Mouse (Mus musculus) activated CD4-positive, CD25-positive, alpha-beta regulatory T cell, adult 9 weeks (primary cell): ENCODE data around the gene Rbak. TPM values are rescaled to one million over a fixed set of nuclear protein-coding genes. Genes with fewer than 3 reads are reported as not detected.

Experiments used
- polyA plus RNA-seq: library from polyadenylated mRNA; unstranded; fragments of 100-300 nt; shearing (Covaris generic); gene quantifications from one replicate; pipeline ENCODE4 v1.2.1, GENCODE M21; 2017

Gene Rbak
- 16.5 TPM for polyA plus RNA-seq

GRCm38 (mm10) chr5:143180255-143181076, at the start of gene Rbak, which contains the start of gene Spdye4b:
Gene Rbak, minus strand, starts transcription at chr5:143180775.
Gene Spdye4b, plus strand, starts transcription at chr5:143181017.

DNA sequence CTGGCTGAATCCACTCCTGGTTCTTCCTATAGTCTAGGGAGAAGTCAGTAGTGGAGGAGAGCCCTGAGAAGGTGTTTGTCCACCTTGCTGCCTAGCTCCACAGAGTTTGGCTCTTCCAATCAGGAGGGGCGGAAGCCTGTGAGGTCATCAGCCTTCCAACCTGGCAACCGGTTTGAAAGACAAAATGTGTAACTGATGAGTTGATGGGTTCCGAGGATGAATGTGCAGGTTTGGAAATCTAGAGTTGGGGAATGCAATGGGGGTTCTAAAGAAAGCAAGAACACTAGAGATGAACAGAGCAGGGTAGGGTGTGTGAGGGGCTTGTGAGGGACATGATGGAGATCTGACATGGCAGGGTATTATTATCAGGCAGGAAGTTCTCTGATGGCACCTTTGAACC, 46.2 kb upstream of the Rbak start, which contains the start of gene Spdye4a:
TSS of gene Spdye4a (minus strand) at position 101 of the 400 bp plus-strand sequence.

DNA sequence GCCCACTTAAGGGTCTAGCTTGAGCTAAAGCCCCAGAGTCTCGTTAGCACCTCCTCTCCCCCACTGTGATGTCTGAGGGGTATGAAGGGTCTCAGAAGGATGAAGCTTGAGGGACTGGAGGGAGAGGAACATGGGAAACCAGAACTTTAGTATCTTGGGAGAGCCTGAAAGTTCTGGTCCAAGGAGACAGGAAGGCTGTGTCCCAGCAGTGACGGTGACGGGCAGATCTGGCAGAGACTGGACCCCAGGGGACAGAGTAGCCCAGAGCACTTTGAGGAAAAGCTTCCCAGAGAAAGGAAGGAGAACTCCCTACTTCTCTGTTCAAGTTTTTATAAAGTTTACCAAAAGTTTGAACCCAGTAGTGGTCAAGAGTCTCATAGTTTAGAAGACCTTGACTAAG, 33.1 kb downstream of the Rbak start, which contains the start of gene Olfr718-ps1:
TSS of gene Olfr718-ps1 (minus strand) at position 101 of the 400 bp plus-strand sequence.

Other genes with a start within 250 kb of the Rbak start
- not detected for gene Fscn1, start 220.4 kb downstream of the Rbak start, polyA plus RNA-seq
- gene Rnf216, start 67.8 kb downstream of the Rbak start, polyA plus RNA-seq, result 58.3 TPM
- 0.07 TPM for gene Olfr718-ps1, start 33.2 kb downstream of the Rbak start, polyA plus RNA-seq
- not detected for gene Spdye4b, start 242 bp upstream of the Rbak start, polyA plus RNA-seq
- gene Spdye4a, start 46.1 kb upstream of the Rbak start, polyA plus RNA-seq, result not detected
- 10.5 TPM for gene Zfp12, start 54.4 kb upstream of the Rbak start, polyA plus RNA-seq
- 0.12 TPM for gene Zfp316, start 89.2 kb upstream of the Rbak start, polyA plus RNA-seq
- not detected for gene Zfp853, start 112.8 kb upstream of the Rbak start, polyA plus RNA-seq
- gene E130309D02Rik, start 134.6 kb upstream of the Rbak start, polyA plus RNA-seq, result 5.6 TPM
- 98.1 TPM for gene Zdhhc4, start 148.5 kb upstream of the Rbak start, polyA plus RNA-seq
- gene Grid2ip, start 176.6 kb upstream of the Rbak start, polyA plus RNA-seq, result not detected
- 34.8 TPM for gene Kdelr2, start 223.1 kb upstream of the Rbak start, polyA plus RNA-seq